Mouse (Mus musculus) v-Abl transformed pro-B cells (cell line): ENCODE results near the gene Sbds.

Experiments used
- in situ Hi-C, 2 experiments: fragments of 400-800 bp; cut with MboI; formaldehyde crosslinking; loops; one replicate each; pipeline ENCODE4 v1.15.1; 2025; ENCODE audit not compliant: unreplicated experiment in 2 of 2

Gene Sbds

DNA sequence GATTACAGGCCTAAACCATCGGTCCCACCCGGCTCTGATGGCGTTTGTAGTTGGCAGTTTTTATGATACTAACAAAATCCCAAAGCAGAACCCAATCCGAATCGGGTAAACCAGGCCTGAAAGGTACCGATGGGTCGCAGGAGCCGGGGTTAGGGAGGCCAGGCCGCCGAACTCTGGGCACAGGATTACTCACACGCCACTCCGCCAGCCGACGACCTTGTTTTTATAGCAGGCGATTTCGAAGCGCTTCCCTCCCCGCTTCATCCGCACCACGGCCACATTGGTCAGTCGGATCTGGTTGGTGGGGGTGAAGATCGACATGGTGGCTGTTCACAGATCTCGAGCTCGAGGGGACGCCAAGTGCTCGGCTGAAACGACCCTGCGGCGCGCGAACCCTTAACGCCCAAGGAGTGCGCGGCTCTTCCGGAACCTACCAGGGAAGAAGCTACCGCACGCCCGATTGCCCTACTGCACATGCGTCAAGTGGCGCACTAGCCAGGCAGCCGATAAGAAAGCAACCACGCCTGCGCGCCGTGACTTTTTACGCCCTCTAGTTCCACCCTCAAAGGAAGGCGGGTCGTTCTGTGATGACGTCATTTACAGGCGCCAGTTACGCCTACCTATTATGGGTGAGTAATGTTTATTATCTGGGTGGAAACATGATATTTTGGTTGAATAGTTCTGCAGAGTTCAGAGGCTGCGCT lies at the start of gene Sbds, which contains the start of gene Tyw1:
TSS of gene Sbds (minus strand) at position 514 of the 704 bp plus-strand sequence.
TSS of gene Tyw1 (plus strand) at position 603 of the 704 bp plus-strand sequence.
- in situ Hi-C loops, result loop anchor here (5.0 to 25.0 kb wide), 5 partner anchors 230 to 1240 kb away; partner anchors contain the start of genes Asl (in 1 of the 2), Crcp (in 1 of the 2), Mrps17 (in 1 of the 2) and Nipsnap2 (in 1 of the 2)

DNA sequence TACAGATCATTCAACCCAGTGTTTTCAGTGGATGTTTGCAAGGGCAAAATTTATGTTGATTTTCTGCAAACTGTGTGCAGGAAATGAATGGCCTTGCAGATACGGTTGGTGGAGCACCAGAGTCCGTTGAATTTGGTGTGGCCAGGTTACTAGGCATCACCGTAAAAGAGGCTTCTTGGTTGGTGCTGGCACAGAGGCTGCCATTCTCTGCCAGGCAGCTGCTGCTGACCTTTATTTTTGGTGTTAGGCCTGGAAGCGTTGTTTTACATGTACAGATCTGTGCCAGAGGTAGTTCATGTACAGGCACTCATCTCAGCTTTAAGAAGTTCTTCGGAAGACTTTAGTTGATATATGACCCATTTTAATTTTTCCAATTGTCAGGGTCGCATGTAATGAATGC lies 48.3 kb upstream of the Sbds start:
- in situ Hi-C loops, result loop anchor here in 1 of 2 experiments (25.0 kb wide), 1 partner anchor 1266 kb away; no protein-coding TSS in a partner anchor

DNA sequence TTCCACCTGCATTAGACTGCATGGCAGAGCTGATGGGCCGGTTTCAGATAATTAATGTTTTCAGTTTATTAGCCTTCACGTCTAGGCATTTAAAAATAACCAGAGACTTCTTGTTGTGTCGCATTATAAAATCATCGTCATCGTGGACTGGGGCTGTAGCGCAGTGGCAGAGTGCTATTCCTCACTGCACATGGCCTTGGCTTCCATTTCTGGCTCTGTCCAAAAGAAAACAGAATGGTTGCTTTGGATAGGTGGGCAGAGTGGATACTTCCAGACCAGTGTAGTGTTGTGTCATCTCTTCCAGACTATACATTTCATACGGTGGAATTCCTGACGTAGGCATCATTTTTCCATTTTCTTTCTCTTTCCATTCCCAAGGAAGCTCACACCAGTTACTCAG lies 44.2 kb upstream of the Sbds start:
- in situ Hi-C loops, result no loop called here

DNA sequence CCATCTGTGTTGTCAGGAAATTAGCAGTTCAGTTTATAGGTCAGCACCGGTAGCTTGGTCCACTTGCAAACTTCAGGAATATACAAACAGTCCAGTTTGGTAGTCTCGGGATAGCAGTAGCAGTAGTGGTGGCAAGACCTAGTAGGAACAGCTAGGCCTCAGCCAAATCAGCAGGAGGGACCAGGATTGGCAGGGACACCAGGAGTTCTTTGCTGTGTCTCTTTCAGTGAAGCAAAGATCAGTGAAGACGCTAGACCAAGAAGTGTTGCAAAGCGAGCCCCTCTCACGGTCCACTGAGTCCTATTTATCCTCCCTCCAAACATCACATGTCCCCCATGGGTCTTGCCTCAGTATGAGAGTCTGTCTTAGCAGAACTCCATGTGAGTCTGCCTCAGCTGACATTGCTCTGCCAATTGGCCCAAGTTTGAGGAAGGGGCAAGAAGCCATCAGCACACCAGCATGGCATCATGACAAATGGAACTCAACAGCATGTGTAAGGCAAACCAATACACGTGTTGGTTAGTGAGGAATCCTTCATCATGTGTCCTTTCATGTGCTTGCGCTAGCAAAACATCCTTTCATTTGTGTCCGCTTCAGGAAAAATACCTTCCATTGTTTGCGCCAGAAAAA lies 43.6 kb upstream of the Sbds start:
- in situ Hi-C loops, result no loop called here

DNA sequence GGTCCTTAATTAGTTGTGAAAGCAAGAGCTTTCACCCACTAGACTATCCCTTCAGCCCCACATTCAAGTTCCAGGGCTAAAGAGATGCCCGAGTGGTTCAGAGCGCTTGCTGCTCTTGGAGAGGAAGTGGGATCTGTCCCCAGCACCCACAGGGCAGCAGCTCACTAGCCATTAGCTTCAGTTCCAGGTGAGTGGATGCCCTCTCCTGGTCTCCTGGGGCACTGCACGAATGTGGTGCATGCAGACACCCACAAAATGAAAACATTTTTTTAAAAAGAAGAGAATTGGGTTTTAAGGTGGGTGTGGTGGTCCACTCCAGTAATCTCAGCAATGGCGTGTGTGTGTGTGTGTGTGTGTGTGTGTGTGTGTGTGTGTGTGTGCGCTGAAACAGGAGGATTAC lies 40.7 kb upstream of the Sbds start:
- in situ Hi-C loops, result no loop called here

DNA sequence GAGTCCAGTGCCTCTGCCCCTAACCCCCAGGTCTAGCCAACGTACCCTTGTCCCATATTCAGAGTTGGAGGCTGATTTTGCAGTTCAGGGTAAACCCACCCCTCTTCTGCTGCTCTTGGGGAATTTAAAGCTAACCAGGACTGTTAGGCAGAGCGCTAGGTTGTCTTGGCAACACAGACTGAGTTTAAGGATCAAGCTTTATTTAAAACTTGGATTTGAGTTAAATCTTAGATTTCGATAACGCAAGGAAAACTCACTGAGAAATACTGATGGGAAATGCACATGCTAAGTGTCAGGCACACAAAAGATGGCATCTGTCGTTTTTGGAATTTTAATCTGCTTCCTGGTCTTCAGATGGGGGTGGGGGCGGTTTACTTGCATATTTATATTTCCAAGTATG lies 39.3 kb upstream of the Sbds start:
- in situ Hi-C loops, result no loop called here

DNA sequence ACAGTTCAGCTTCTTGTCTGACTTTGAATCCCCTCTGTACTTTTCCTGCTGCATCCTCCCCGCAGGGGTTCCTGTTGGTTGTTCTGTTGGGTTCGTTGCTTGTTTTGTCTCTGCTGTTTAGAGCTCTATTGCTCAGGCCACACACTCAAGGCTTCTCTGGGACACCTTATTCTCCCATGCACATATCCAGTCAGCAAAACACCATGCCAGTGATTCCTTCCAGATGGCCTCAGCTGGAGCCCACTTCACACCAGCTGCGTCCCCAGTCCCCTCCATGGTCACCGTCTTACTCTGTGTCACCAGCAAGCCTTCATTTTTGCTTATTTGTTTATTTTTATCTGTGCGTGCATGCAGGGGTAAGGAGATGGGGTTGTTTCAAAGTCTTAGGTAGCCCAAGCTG lies 38.6 kb upstream of the Sbds start:
- in situ Hi-C loops, result no loop called here

DNA sequence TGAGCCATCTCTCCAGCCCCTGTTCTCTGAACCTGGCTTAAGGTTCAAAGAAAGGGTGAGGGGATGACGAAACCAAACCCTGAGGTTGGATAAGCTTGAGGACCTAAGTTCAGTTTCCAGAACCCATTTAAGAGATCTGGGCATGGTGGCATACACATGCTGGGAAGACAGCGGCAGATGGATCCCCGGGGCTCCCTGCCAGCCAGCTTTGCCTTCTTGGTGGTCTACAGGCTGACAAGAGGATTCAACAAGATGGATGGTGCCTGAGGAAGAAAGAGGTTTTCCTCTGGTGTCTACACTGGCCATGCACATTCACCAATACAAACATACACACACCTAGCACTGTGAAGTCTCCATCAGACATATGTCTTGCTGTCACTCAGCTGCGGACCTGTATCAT lies 37.6 kb upstream of the Sbds start:
- in situ Hi-C loops, result no loop called here

DNA sequence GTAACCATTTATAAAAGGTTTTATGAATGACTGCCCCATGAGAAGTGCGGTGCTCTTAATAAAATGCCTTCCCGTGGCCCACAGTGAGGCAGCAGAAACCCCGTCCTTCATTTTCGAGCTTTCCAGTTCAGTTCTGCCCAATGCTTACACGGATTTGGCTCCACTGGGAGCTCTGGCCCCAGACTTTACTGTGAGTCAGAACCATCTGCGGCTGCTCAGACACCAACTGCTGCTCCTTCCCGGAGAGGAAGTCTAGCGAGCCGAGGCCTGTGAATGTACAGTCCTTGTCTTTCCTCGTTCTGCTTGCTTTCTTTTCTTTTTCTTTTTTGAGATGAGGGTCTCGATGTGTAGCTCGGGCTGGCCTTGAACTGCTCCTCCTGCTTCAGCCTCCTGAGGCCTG lies 35.4 kb upstream of the Sbds start:
- in situ Hi-C loops, result no loop called here

DNA sequence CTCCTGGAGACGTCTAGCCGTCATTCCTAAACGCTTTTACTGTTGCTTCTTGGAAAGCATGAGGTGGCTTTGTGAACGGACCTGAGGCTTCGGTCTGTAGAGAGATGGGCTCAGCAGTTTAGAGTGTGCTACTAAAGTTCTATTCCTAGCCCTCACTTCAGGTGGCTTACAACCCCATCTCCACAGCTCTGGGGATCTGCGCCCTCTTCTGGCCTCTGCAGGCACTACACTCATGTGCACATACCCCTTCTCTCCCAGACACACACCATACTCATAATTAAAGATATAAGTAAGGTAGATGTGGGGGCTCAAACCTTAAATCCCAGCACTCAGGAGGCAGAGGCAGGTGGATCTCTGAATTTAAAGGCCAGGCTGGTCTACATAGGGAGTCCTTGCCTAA lies 34.9 kb upstream of the Sbds start:
- in situ Hi-C loops, result no loop called here

DNA sequence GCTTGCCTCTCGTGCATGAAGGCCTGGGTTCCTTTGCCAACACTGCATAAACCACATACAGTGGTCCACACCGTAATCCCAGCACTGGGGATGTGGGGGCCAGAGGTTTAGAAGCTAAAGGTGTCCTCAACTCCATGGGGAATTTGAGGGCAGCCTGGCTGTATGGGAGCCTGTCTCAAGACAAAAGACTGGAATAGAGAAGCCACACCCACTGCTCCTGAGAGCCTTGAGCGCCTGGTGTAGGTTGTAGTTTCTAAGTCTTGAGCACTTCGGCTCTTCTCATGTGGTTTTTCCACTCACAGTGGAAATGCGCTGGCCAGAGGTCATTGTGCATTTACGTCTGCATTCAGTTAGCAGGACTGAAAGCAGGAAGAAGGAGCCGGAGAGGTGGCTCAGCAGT lies 32.8 kb upstream of the Sbds start:
- in situ Hi-C loops, result no loop called here

DNA sequence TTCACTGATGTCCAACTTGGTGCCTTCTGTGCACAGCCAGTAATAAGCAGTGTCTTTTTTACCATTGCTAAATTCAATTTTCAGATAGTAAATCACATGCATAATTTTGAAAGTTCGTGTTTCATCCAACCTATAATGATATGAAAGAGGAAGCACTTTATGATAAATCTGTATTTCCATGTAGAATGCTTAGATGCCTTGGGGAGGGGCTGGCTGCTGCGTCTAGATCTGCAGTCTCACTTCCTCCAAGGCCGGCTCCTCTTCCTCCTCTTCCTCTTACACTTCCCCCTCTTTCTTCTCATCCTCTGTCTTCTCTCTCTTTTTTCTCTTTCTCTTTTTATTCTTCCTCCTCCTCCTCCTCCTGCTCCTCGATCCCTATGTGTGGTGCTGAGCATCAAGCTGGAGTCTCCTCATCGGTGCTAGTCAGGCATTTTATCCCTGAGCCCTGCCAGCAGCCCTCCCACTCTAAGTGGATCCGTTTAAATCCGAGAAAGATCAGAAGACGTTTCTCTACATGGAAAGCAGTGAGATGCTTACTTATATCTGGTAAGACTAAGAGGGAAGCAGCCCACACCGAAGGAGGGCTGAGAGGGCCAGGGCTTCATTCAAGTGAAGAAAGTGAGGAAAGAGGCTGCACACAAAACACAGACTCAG lies 27.9 kb upstream of the Sbds start:
- in situ Hi-C loops, result no loop called here

DNA sequence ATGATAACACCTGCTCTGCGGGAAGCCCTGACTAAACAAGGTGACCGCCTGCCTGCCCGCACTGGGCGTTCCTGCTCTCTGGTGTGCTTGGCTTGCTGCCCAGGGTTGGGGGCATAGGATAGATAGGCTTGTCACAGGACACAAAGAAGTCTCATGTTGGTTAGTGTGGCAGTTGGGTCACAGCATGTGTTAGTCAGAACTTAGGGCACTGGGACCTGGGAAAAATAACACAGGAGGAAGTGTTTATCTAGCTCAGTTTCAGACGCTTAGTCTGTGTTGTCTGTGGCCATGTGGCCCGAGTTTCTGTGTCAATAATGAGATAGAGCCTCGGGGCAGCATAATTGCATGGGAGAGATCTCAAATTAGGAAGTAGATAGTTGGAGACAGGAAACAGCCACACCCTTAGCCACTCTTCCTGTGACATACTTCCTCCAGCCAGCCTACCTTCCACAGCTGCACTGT lies 22.7 kb upstream of the Sbds start:
- in situ Hi-C loops, result loop anchor here (5.0 to 10.0 kb wide), 3 partner anchors 574 to 1147 kb away; no protein-coding TSS in a partner anchor

DNA sequence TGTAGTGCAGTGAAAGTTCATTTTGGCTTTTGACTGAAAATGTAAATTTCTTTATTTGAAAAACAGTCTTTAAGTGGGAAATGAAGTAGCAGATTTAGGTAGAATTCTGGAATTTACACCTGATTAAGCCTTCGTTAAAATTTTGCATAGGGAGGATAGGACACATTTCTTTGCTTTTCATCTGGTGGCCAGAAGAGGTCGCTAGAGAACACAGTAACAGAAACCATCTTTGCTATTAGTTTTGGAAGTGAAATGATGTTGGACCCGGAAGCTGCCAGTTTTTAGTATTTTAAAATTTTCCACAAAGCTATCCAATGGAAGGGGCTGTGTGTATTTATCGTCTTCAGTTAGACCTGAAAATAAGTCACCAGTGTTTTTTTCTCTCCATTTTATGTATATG lies 20.2 kb upstream of the Sbds start:
- in situ Hi-C loops, result loop anchor here (5.0 to 10.0 kb wide), 3 partner anchors 577 to 1149 kb away; no protein-coding TSS in a partner anchor

DNA sequence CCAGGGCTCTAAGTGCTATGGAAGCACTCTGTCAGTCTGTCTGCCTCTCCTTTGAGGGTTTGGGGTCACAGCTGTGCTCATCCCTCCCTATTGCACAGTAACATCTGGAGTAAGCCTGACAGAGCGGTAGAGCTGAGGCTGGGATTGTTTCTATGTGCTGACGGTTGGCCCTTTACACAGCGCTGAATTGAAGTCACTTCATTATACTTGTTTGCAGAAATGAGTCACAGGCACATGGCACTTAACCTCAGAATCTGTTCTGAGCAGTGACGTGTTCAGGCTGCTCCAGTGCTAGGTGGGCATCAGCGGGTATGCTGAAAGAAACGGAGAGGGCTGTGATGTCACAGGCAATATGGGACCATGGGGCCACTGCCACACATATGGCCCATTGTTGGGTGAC lies 17.7 kb upstream of the Sbds start:
- in situ Hi-C loops, result loop anchor here (10.0 to 25.0 kb wide), 2 partner anchors 761 to 1152 kb away; partner anchors contain the start of gene Sfswap (in 1 of the 2)

DNA sequence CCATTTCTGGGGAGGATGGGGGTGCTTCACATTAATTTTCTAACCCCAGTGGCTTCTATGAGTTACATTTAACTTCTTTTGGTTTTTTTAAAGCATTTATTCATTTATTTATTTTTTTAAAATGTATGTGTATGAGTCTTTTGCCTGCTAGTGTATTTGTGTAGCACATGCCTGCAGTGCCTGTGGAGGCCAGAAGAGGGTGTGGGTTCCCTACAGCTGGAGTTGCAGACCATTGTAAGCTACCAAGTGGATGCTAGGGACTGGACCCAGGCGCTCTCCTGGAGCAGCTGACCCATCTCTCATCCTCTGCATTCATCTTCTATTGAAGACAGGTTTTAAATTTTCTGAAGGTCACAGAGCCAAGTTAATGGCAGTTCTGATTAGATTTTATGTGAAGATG lies 17.0 kb upstream of the Sbds start:
- in situ Hi-C loops, result loop anchor here (10.0 to 25.0 kb wide), 2 partner anchors 760 to 1152 kb away; partner anchors contain the start of gene Sfswap (in 1 of the 2)

DNA sequence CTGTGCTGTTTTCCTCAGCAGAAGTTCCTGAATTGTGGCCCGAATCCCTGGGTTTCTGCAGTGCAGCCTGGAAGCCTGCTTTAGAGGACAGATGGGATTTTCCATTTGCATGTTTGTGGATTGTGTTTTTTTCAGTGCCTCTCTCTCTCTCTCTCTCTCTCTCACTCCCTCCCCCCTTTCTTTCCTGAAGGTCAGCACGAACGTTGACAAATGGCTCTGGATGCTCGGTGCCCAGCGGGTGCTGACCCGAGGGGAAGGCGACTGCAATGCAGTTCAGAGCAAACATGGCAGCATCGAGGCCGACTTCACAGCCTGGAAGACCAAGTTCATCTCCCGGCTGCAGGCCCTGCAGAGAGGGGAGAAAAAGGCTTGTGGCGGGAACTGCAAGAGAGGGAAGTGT lies 13.6 kb upstream of the Sbds start:
- in situ Hi-C loops, result loop anchor here in 1 of 2 experiments (25.0 kb wide), 1 partner anchor 757 kb away; the partner anchor contains the start of gene Sfswap

DNA sequence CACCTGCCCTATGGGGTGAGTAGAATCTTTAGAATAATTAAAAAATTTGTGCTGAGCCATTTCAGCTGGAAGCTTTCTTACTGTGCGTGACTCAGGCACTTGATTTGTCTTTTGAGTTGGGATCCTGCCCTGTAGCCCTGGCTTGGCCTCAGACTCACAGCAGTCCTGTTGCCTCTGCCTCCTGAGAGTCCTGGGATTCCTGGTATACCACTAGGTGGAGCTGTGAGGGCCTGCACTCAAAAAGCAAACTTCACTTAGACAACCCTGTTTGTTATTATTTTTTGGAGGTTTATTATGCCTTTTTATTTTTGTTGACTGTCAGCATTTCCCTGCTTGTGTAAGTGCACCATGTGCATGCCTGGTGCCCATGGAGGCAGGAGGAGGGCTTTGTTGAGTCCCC lies 12.0 kb upstream of the Sbds start:
- in situ Hi-C loops, result loop anchor here in 1 of 2 experiments (25.0 kb wide), 1 partner anchor 755 kb away; the partner anchor contains the start of gene Sfswap

DNA sequence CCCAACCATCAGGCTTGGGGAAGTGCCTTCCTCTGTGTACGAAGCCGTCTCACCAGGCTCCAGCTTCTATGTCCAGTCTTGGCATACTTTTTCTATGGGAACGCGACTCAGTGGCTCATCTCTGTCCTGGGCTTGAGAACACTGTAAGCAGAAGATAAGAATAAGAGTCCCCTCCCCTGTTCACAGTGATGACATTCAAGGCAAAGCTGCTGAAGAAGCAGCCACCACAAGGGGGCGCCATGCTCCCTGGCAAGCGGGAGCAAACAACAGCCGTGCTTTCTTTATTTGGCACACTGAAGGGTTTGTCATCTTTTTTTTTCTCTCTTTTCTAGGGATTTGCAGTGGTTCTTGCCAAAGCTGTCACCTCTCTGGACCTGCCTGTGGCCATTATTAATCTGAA lies 11.3 kb upstream of the Sbds start:
- in situ Hi-C loops, result loop anchor here in 1 of 2 experiments (25.0 kb wide), 1 partner anchor 754 kb away; the partner anchor contains the start of gene Sfswap

DNA sequence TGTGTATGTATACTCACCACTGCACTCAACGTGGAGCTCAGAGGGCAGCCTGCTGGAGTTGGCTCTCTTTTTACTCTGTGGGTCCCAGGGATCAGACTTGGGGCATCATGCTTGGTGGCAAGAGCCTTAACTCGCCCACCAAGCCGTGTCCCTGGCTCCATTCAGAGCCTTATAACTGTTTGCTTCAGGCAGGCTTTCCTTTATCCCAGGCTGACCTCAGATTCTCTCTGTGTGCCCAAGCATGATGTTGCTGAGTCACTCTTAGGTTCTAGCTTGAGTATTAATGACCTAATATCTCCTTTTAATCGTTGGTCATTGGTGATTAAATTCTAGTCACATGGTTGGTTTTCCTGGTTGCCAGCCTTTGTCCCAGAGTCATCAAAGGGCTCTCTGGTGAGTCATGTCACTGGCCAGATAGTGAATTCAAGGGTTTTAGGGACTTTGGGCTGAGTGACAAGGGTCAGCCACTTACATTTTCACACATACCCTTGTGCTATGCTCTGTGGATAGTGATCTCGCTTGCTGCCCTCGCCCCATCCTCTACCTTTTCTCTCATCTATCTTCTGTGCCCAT lies 9.2 kb upstream of the Sbds start:
- in situ Hi-C loops, result loop anchor here in 1 of 2 experiments (25.0 kb wide), 1 partner anchor 752 kb away; the partner anchor contains the start of gene Sfswap
